ENCODE assay signal across 19 mouse cellular contexts in the genomic region with DNA sequence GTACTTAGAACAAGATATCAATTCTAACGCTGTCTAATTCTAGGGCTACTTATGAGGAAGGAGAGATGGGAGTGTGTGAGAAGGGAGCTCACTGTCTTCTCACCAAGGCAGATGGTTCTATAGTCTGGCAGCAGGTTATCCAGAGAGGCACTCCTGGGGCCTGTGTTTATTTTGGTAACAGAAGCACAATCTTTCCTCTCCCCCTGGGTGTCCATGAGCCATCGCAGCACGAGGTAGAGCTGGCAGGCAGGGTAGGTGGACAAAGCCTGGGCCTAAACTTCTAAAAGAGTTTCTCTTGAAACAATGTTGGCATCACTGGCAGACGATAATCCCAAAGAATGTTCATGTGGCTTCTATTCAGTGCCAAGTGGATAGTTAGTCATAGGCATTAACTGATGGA. TPM values are rescaled to one million over a fixed set of nuclear protein-coding genes. Genes with fewer than 3 reads are reported as not detected.
A peak's percentile ranks its signal among the peaks of the same experiment; 100 is the strongest.
DNase-seq lines count a peak whose midpoint lies in the region; ATAC-seq and TF ChIP-seq lines count a peak whose summit lies in the region.
"Had no signal": no experiment of that assay in that cellular context is flagged by ENCODE, and none has a peak within 500 bp of the region (broad histone marks: within the 10 kb centered on the region; RNA-seq: fewer than 3 reads in every experiment).

No protein-coding gene starts in this region.

- peak; percentile 75 for DNase-seq in Muller cell, postnatal 12 days (ENCODE audit: inconsistent ontology term)
- DNase-seq in cerebellum, adult 9-10 months: peak; percentile 50
- DNase-seq in heart, adult 2 months: peak in 1 of 2 experiments; percentile 51
- DNase-seq in liver, embryonic 11.5 days (ENCODE audit: low spot score): no peak
- DNase-seq in T-cell, adult 2 months (ENCODE audit: low spot score): no peak
- no peak for DNase-seq in hindbrain, postnatal 0 days (ENCODE audit: low spot score)
- DNase-seq in frontal cortex, adult 2 months (ENCODE audit: extremely low spot score in 1 of 2, low spot score in 1 of 2): no peak
- DNase-seq: adrenal gland, adult 2 months; gastrocnemius, postnatal 14 days; kidney, adult 8-10 months; kidney, postnatal 25 days; lung, postnatal 10 days; spleen, adult 18-20 months had no signal

- ATAC-seq in heart, embryonic 15.5 days (replicated peaks; ENCODE audit: insufficient number of reproducible peaks, insufficient read depth, low FRiP score, low read depth): peak; percentile 75
- ATAC-seq in liver, embryonic 11.5 days (replicated peaks; ENCODE audit: low FRiP score): no peak
- no peak for ATAC-seq in hindbrain, postnatal 0 days
- ATAC-seq: inflammation-experienced regulatory T-cells, adult 6 months; midbrain, embryonic 15.5 days had no signal

- no peaks in the 10 kb centered on the region for H3K9me3 ChIP-seq in heart, embryonic 15.5 days (replicated peaks)
- H3K9me3 ChIP-seq in liver, embryonic 11.5 days (ENCODE audit: control insufficient read depth, low read length): no peaks in the 10 kb centered on the region
- H3K9me3 ChIP-seq in hindbrain, postnatal 0 days (ENCODE audit: low read length): no peaks in the 10 kb centered on the region
- H3K9me3 ChIP-seq: embryonic facial prominence, embryonic 13.5 days; limb, embryonic 13.5 days; midbrain, embryonic 15.5 days; stomach, embryonic 15.5 days had no signal

- intact Hi-C loops in heart, adult 2 months (cut with DNase I): no loop called here

- no peak overlapping the region for H3K4me3 ChIP-seq in heart, adult 2 months
- H3K4me3 ChIP-seq in heart, embryonic 15.5 days: no peak overlapping the region
- H3K4me3 ChIP-seq in liver, embryonic 11.5 days (ENCODE audit: low read depth, low read length): no peak overlapping the region
- no peak overlapping the region for H3K4me3 ChIP-seq in hindbrain, postnatal 0 days (ENCODE audit: low read length)
- H3K4me3 ChIP-seq: embryonic facial prominence, embryonic 13.5 days; limb, embryonic 13.5 days; midbrain, embryonic 15.5 days; stomach, embryonic 15.5 days had no signal

- peaks cover 1% of the 10 kb centered on the region; the same call in 1 of the 2 replicates for H3K4me1 ChIP-seq in heart, adult 2 months (ENCODE audit: control insufficient read depth, insufficient read depth, low read length)
- H3K4me1 ChIP-seq in heart, embryonic 15.5 days (replicated peaks): peaks cover 16% of the 10 kb centered on the region
- peaks cover 4% of the 10 kb centered on the region; the same call in 1 of the 2 replicates for H3K4me1 ChIP-seq in liver, embryonic 11.5 days (replicated peaks; ENCODE audit: control insufficient read depth, insufficient read depth, low read length)
- no peaks in the 10 kb centered on the region for H3K4me1 ChIP-seq in hindbrain, postnatal 0 days (ENCODE audit: insufficient read depth, low read length)
- H3K4me1 ChIP-seq: embryonic facial prominence, embryonic 13.5 days; limb, embryonic 13.5 days; midbrain, embryonic 15.5 days had no signal

- peaks cover 2% of the 10 kb centered on the region for H3K36me3 ChIP-seq in heart, adult 2 months (ENCODE audit: control insufficient read depth, insufficient read depth, low read length)
- no peaks in the 10 kb centered on the region; the same call in 1 of the 2 replicates for H3K36me3 ChIP-seq in heart, embryonic 15.5 days
- no peaks in the 10 kb centered on the region for H3K36me3 ChIP-seq in liver, embryonic 11.5 days (ENCODE audit: control insufficient read depth, insufficient read depth, low read length)
- H3K36me3 ChIP-seq in hindbrain, postnatal 0 days (ENCODE audit: insufficient read depth, low read length): no peaks in the 10 kb centered on the region
- H3K36me3 ChIP-seq: embryonic facial prominence, embryonic 13.5 days; limb, embryonic 13.5 days; midbrain, embryonic 15.5 days; stomach, embryonic 15.5 days had no signal

- 40% methylated on average over 4 of the region's 4 CpGs for WGBS in heart, adult 2 months
- 33% methylated on average over 4 of the region's 4 CpGs for WGBS in heart, embryonic 15.5 days
- WGBS in liver, embryonic 11.5 days: 55% methylated on average over 4 of the region's 4 CpGs
- WGBS in hindbrain, postnatal 0 days: 57% methylated on average over 4 of the region's 4 CpGs

- H3K9ac ChIP-seq in heart, adult 2 months (ENCODE audit: low read depth, low read length): no peak overlapping the region
- H3K9ac ChIP-seq in heart, embryonic 15.5 days: no peak overlapping the region
- no peak overlapping the region for H3K9ac ChIP-seq in liver, embryonic 11.5 days (ENCODE audit: low read depth, low read length)
- H3K9ac ChIP-seq in hindbrain, postnatal 0 days (replicated peaks; ENCODE audit: low read length): no peak overlapping the region
- H3K9ac ChIP-seq: embryonic facial prominence, embryonic 13.5 days; limb, embryonic 13.5 days; midbrain, embryonic 15.5 days; stomach, embryonic 15.5 days had no signal

- H3K27me3 ChIP-seq in heart, adult 2 months (ENCODE audit: control insufficient read depth, insufficient read depth, low read length): no peaks in the 10 kb centered on the region
- H3K27me3 ChIP-seq in heart, embryonic 15.5 days: no peaks in the 10 kb centered on the region
- H3K27me3 ChIP-seq in liver, embryonic 11.5 days (replicated peaks; ENCODE audit: control insufficient read depth, insufficient read depth, low read length): no peaks in the 10 kb centered on the region
- no peaks in the 10 kb centered on the region for H3K27me3 ChIP-seq in hindbrain, postnatal 0 days (ENCODE audit: insufficient read depth, low read length)
- H3K27me3 ChIP-seq: embryonic facial prominence, embryonic 13.5 days; limb, embryonic 13.5 days; midbrain, embryonic 15.5 days; stomach, embryonic 15.5 days had no signal

- TF ChIP-seq EP300 in heart, adult 2 months (IDR thresholded peaks at IDR 0.05; ENCODE audit: insufficient read depth, low read depth, low read length): 0 out of 2 replicates have a peak, but pooled peaks have one; percentile 55

- H3K4me2 ChIP-seq in heart, embryonic 15.5 days: no peak overlapping the region
- no peak overlapping the region for H3K4me2 ChIP-seq in liver, embryonic 11.5 days
- H3K4me2 ChIP-seq in hindbrain, postnatal 0 days (ENCODE audit: low read depth, low read length): no peak overlapping the region
- H3K4me2 ChIP-seq: embryonic facial prominence, embryonic 13.5 days; limb, embryonic 13.5 days; midbrain, embryonic 15.5 days; stomach, embryonic 15.5 days had no signal

- no peaks in the 10 kb centered on the region for H3K79me2 ChIP-seq in heart, adult 2 months (replicated peaks; ENCODE audit: control insufficient read depth, insufficient read depth, low read length)

- H3K27ac ChIP-seq in heart, adult 2 months: peak overlapping the region; percentile 61
- H3K27ac ChIP-seq in heart, embryonic 15.5 days: peak overlapping the region; percentile 62
- H3K27ac ChIP-seq in liver, embryonic 11.5 days (ENCODE audit: low read depth, low read length): no peak overlapping the region
- H3K27ac ChIP-seq in hindbrain, postnatal 0 days: no peak overlapping the region
- H3K27ac ChIP-seq: embryonic facial prominence, embryonic 13.5 days; limb, embryonic 13.5 days; midbrain, embryonic 15.5 days; stomach, embryonic 15.5 days had no signal

- TF ChIP-seq CTCF in heart, adult 2 months (IDR thresholded peaks at IDR 0.05): no peak
- TF ChIP-seq CTCF in hindbrain, postnatal 0 days (IDR thresholded peaks at IDR 0.05; ENCODE audit: low read depth): no peak

- TF ChIP-seq POLR2A in heart, adult 2 months (IDR thresholded peaks at IDR 0.05; ENCODE audit: insufficient read depth, low read depth, low read length): no peak

RNA-seq across cellular contexts. Expression of a gene that starts 18.5 kb away (rescaled TPM):
- total RNA-seq in heart, adult 2 months (2021): 100 to 1,000 TPM in 1 of 2 experiments, 10 to 100 TPM in 1; 86.1 to 105 TPM
- polyA plus RNA-seq in heart, adult 2 months (2012; rRNA removed): 137 and 153 TPM in 2 replicates
- polyA plus RNA-seq in heart, embryonic 15.5 days (2015; fragmentation: Nextera tagmentation; extraction: Ambion mirVana): 162 and 194 TPM in 2 replicates
- 10.4 and 11.6 TPM in 2 replicates for polyA plus RNA-seq in liver, embryonic 11.5 days (2014; fragmentation: Nextera tagmentation; extraction: Ambion mirVana)
- 20.1 and 20.9 TPM in 2 replicates for total RNA-seq in hindbrain, postnatal 0 days (2014; rRNA removed)
- 24.9 and 26.4 TPM in 2 replicates for polyA plus RNA-seq in hindbrain, postnatal 0 days (2015; fragmentation: Nextera tagmentation; extraction: Ambion mirVana)
- 6.9 and 8.0 TPM in 2 replicates for polyA plus RNA-seq in frontal cortex, adult 2 months (2012; rRNA removed)

Comparison
In these comparisons a context has a peak if more than half of its experiments do, and no peak if none do; other contexts are left out.
1. DNase-seq: peak in Muller cell, postnatal 12 days (single experiment) and cerebellum, adult 9-10 months (single experiment); none in liver, embryonic 11.5 days (single experiment), T-cell, adult 2 months (single experiment), hindbrain, postnatal 0 days (single experiment) and frontal cortex, adult 2 months (0 of 2).
2. H3K27ac ChIP-seq: peak in heart, adult 2 months (single experiment) and heart, embryonic 15.5 days (single experiment); none in liver, embryonic 11.5 days (single experiment) and hindbrain, postnatal 0 days (single experiment).